Mouse (Mus musculus): ENCODE results near the gene Lrrc8a.
A peak's percentile ranks its signal among the peaks of the same experiment; 100 is the strongest.

DNA sequence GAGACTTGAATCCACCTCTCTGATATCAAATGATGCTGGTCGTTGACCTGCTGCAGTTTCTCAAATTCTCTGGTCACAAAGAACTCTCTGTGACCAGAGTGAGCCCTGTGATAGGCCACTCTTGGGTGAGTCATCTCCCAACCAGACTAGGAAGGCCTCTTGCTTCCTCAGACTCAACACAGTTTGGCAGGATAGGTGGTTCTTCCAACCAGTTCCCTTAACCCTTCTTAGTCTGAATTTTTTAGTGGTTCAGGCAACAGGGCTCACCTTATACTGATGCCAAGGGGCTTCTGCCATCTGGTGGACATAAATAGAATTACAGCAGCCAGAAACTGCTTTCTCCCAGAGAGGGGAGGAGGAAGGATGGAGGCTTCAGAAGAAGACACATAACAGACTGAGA lies 32.6 kb downstream of the Lrrc8a start:
- peak; percentile 79 for TF ChIP-seq CTCF (IDR thresholded peaks at IDR 0.05; ENCODE audit: extremely low read depth, insufficient read depth, low read length)
- TF ChIP-seq POLR2A (IDR thresholded peaks at IDR 0.05; ENCODE audit: extremely low read depth, insufficient read depth, low read length): no peak

All from cortical plate, adult 2 months (tissue).